Mouse (Mus musculus): ENCODE measurements around the gene Dock4.

Gene Dock4

DNA sequence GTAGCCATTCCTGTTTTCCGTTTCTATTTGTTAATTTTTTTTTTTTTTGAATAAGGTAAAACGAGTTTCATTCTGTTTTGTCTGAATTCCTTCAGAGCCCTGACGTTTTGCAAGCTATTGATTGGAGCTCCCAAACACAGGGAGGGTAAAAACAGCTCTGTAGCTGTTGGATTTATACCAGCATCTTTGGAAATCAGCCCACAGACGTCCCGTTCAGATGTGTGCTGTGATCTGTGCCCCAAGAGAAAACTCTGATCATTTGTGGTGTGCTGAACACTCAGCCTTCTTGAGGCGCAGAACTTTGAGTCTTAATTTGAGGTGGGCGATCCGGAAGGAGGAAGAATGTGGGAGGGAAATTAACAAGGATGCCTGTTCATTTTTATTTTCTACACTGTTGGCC is 62.7 kb downstream of the Dock4 start:
- DNase-seq (ENCODE audit: low spot score) = no peak

DNA sequence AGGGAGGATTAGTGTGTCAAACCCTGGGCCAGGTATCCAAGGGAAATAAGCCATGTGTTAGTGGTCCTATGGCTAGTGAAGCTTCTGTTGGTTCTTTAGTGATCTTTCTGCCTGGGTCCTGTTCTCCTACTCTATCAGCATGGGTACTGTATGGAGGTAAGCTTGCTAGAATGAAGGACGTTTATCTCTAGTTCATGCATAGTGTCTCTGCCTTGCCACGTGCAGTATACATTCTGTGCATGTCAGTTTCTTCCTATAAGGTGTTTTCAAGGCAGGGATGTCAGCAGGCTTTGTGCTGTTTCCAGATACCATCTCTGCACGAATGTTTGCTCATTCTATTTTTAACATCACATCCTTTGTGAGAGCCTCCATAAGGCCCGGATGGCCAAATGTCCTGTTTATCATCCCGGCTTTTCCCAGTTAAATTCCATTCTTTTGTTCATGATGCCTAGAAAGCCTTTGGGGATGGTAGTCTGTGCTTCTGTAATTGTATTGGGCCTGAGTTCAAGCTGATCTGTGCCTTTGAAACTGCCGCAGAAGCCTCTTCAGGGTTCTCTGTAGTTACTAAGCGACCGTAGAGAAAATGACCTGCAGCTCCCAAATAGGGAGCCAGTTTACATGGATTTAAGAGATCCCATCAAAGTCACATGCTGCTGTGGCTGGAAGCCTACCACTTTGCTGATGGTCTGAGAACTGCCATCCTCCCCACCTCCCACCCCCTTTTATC is 66.1 kb downstream of the Dock4 start:
- DNase-seq (ENCODE audit: low spot score) = no peak

DNA sequence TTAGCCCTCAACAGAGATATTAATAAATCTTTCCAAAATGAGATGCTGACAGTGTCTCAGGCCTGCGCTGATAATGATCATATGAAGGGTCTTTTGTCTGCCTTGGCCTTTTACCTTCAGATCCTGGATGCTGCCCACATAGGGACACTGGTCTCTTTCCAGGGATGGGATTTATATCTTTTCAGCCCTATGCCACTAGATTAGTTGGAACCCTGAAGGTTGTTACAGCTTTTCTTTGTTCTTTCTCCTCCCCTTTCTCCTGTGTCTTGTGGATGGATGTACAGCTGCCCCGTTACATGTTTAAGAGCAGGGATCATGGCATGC is 66.6 kb downstream of the Dock4 start:
- no peak for DNase-seq (ENCODE audit: low spot score)

DNA sequence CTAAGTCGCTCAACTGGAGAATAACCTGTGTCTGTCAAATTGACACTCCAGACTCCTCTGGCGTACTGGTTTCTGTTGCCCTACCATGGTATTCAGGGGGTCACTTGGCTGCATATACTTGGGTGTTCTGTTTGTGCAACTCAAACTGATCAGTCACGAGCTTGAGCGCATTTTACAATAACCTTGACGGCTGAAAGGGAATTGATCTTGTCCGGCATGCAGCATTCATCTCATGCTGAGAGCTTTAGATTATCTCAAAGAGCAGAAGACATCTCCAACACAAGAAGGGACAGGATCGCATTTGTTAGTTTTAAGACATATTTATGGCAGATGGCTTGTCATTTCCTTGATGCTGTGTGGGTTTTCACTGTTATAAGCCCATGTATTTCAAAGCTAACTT is 67.2 kb downstream of the Dock4 start:
- DNase-seq (ENCODE audit: low spot score) = no peak

DNA sequence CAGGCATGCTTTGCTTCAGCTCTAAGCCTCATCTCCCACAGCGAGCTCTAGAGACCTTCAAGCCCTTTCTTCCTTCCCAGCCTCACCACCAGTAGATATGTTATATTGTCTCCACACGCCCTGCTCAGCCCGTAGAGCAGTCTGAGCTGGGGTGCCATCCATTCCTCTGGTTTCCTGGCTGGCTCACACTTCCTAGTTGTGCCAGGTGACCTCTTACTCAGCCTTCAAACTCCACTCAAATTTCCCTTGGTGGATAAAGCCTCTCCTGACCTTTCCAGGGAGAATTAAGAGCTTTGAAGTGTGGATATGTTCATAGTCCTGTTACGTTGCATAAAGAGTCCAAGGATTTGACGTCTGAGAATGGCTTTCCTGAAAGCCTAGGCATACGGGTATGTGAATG is 68.3 kb downstream of the Dock4 start:
- no peak for DNase-seq (ENCODE audit: low spot score)

DNA sequence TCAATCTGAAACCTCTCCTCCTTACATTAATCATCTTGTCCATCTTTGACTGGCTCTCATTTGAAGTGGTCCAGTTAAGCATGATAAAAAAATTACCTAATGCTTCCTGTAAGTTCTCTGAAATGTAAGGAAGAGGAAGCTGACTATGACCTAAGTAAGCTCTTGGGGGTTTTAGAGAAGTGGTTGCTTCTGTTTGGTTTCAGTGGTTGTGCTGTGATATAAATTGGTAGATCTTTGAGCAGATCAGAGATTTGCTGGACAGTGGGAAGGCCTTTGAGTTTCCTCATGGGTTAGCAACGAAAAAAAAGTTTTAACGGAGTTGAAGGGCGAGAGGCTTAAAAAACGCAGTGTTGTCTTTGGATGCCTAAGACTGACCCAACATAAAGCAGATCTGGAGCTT is 76.7 kb downstream of the Dock4 start:
- no peak for DNase-seq (ENCODE audit: low spot score)

DNA sequence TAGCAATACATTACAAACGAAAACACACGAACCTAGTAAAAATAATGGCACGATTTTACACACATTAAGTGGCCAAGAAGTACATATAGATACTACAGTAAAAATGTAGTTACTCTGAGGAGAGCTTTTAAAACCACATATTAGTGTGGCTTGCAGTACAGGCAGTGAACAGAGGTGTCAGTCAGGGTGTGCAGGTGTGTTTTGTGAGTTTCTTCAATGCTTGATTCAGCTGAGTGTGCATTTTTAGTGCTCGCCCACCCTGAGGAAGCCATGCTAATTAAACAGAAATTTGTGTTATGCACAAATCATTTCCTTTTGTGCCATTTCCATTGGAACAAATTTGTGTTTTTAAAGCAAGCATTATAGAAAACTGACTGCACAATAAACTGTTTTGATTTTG is 77.3 kb downstream of the Dock4 start:
- no peak for DNase-seq (ENCODE audit: low spot score)

DNA sequence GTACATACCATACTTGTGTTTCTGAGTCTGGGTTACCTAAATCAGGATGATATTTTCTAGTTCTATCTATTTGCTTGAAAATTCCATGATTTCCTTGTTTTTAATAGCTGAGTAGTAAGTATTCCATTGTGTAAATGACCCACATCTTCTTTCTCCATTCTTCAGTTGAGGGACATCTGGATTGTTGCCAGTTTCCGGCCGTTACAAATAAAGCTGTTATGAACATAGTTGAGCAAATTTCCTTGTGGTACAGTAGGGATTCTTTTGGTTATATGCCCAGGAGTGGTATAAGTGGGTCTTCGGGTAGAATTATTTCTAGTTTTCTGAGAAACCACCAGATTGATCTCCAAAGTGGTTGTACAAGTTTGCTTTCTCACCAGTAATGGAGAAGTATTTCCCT is 79.3 kb downstream of the Dock4 start:
- no peak for DNase-seq (ENCODE audit: low spot score)

DNA sequence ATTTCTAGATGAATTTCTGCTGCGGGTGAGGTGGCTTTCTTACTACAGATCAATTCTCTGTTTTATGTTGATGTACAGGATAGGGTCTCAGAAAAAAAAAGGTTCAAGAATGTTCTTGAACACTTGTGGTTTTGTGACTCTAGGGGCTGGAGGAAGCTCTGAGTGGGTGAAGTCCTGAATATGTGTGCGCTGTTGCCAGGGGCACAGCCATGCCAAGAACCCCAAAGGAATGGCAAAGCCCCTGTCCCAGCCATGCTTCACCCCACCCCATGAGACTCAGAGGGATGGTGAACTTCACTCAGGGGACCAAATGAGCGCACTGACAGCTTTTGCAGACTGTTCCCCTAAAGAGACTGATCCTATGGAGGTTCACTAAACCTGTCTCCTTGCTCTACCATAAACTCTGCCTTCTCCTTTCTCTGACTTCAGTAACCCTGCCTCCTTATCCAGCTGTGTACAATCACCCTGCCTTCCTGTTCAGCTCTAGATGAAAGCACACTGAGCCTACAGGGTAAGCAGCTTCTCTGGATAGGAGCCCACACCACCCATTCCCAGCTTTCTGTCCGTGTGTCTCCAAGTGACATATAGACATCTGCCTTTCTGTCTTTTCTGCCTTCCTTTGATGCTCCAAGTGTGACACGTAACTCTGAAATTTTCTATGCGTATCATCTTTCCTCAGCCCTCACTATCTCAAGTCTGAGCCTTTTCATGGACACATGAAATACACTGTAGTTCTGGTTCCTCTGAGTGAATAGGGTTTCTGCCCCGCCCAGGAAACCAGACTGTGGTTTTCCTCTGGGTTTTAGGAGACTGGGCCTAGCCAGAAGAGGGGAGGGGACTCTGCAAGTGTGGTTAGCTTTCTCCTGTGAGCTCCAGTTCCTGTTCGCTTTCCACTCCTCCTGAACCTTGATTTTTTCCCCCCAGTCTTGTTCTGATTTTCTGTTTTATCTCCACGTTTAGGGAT is 90.2 kb downstream of the Dock4 start:
- no peak for DNase-seq (ENCODE audit: low spot score)

DNA sequence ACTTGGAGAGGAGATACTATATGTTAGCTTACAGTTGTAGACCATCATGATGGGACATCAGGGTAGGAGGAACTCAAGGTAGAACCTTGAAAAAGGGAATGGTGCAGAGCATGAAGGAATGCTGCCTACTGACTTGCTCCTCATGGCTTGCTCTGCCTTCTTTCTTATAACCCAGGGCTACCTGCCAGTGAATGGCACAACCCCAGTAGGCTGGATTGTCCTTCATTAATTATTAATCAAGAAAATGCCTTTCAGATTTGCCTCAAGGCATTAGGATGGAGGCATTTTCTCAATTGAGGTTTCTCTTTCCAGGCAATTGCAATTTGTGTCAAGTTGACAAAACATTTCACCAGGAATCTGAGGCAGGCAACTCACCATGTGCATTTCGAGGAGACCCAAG is 92.1 kb downstream of the Dock4 start:
- DNase-seq (ENCODE audit: low spot score) = no peak

DNA sequence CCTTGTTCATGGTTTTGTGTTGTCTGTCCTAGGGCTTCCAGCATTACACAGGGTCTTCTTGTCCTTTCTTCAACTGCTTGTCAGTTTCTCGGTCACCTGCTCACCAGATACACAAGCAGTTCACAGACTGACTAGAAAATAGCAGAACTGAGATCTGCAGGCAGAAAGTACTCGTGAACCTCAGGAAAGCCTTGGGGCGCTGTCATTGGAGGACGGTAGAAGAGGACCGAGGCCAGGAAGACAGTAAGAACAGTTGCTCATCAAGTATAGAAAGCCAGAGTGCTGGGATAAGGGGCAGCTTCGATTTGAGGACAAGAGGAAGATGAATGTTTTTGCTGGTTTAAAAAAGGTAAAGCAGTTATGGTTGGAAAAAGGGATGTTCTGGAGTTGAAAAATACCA is 92.6 kb downstream of the Dock4 start:
- DNase-seq (ENCODE audit: low spot score) = no peak

DNA sequence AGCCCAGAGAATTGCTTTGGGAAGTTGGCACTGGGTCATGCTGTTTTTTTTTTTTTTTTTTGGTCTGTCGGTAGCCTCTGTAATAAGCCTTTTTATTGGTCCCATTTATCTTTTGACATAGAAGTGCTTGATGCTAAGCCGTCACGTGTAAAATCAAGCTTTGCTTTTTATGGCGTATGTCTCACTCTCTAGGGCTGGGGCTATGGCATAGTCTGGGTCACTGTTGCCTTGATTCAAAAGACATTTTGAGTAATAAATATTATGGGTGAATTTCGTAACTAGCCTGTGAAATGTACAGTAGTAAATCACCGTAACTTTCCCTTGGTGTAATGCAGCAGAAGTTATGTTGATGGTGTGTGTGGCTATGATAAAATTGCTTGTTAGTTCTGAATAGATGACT is 93.0 kb downstream of the Dock4 start:
- DNase-seq (ENCODE audit: low spot score) = no peak

DNA sequence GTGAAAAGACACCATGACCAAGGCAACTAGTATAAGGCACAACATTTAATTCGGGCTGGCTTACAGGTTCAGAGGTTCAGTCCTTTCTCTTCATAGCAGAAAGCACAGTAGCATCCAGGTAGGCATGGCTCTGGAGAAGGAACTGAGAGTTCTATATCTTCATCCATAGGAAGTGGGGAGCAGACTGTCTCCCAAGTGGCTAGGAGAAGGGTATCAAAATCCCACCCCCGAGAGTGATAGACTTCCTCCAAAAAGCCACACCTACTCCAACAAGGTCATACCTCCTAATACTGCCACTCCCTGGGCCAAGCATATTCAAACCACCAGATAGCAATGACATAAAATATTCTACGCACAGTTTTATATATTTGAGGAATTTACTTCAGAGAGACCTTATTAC is 98.5 kb downstream of the Dock4 start:
- no peak for DNase-seq (ENCODE audit: low spot score)

DNA sequence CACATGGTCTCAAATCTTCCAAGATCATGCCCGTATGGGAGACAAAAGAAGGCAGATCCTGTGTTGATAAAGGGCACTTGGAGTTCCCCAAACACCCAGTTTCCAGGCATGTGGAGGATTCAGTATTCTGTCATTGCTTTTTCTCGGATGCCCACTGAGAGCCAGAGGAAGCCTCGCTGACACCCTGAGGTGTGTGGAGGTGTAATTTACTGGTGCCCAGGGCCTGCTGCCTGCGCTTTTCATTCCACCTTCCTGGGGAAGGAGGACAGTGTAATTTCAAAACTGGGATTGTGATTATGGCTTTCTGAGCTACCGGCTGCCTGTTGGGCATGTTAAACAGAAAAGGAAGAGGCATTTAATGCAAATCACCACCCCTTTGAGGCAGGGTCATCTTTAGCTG is 101.1 kb downstream of the Dock4 start:
- no peak for DNase-seq (ENCODE audit: low spot score)

DNA sequence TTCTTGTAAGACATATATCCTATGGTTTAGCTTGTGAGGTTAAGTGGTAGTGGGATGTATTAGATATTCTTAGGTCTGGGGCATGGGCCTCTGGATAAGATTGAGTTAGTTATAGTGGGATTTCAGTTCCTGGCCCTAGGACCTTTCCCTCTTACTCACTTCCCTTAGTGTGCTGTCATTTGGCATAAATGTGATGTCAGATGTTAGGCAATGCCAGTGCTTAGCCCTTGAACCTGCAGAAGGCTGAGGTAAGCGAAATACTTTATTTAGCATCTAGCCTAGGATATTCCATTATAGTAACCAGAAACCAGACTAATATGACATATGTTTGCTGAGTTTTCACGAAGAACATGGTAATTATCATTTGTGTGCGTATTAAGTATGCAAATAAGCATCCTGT is 105.6 kb downstream of the Dock4 start:
- DNase-seq (ENCODE audit: low spot score) = no peak

DNA sequence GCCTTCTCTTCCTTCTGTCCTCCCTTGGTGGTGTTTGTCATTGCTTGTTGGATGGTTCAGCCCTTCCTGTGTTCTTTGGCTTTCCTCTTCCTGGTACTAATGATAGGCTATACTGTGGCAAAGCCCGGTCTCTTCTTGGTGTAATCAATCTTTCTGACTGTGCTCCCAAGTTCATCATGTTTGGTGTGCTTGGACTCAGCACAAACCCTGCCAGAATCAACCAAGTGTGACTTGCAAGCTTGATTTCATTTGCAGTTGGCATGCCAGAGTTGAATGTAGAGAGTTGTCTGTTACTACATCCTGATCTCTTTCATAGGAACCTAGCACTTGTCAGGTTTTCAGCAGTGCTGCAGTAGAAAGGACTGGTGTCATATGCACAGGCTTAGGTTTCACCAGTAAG is 106.4 kb downstream of the Dock4 start:
- no peak for DNase-seq (ENCODE audit: low spot score)

DNA sequence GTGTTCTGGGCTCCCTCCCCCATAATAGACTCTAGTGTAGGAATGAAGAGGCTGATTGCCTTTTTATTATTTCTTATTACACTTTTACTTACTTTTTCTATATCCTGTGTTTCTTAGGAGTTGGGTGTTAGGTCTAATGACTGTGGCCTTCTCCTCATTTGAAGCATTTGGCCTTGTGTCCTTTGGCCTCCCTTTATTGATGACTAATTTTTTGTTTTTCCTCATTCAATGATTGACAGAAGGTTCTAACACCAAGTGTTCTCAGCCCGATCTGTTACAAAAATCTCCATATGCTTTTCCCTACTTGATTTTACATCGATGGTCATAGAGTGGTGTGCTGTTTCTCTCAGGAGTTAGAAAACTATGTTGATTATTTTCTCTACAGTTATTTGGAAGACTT is 108.2 kb downstream of the Dock4 start:
- no peak for DNase-seq (ENCODE audit: low spot score)

DNA sequence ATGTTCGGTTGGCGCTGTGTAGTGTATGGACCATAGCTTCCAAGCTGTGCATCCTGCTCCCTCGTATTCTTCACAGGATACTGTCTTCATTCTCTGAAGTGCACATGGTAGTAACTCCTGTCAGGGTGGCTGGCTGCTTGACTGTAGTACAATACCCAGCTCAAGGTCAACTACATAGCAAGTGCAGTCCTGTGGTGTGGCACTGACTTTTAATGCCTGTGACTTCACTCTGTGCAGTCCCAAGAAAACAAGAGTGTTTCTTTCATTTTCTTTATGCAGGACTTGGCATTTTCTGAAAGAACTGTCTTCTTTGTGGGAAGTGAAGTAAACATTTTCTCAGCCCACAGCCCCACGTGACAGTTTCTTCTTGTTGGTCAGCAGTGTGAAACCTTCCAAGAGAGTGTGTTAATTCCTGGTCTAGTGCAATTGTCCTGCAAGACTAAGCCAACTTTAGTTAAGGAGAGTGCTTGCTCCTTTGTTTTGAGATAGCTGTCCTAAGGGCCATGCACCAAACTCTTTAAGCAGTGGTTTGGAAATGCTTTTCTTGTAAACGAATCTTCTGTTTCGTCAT is 109.3 kb downstream of the Dock4 start:
- no peak for DNase-seq (ENCODE audit: low spot score)

DNA sequence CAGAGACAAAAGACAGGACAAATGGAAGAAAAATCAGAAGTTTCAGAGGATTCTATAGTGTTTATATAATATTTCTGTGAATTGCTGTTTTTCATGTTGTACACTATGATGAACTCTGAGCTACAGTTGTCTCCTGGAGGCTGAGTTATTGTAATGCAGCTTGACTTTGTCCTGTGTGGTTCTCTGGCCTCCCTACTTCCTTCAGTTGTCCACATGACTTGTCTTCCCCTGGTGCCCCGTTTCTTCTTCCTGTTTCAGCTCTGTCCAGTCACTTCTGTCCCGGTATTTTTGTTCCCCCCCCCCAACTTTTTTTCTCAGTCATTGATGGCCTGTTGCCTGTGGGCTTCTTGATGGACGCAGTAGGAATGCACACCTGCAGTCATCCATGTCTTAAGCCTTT is 112.8 kb downstream of the Dock4 start:
- DNase-seq (ENCODE audit: low spot score) = no peak

DNA sequence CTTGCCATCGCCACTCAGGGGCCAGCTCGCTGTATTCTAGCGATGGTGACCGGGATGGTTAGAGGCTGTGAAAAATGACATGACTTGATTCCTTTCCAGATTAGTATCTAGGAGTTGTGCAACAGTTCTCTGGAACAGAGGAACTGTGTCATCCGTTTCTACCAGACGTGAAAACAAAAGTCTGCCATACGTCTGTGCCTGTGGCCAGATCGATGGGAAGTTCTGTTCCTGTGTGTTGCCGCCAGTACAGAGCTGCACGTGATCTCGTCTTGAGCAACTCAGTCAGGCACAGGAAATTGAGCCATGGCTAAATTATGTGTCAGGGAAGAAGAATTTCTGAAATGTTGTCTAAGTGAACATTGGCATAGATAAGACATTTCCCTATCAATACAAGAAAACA is 113.4 kb downstream of the Dock4 start:
- no peak for DNase-seq (ENCODE audit: low spot score)

DNA sequence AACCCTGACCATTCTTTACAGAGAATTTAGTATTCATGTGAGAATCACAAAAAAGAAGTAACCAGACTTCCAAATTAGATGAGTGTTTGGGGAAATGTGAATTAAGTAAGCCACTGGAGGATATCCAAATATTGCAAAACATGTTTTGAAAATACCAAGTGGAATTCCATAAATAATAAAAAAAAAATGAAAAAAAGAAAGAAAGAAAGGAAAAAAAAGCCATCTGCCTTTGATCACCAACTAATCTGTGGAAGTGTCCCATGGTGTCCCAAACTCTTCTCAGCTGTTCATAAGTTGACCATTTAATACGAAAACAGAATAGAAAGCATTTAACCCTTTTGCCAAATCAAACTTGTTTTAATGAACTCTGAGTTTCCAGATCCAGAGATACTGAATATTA is 118.0 kb downstream of the Dock4 start:
- DNase-seq (ENCODE audit: low spot score) = no peak

DNA sequence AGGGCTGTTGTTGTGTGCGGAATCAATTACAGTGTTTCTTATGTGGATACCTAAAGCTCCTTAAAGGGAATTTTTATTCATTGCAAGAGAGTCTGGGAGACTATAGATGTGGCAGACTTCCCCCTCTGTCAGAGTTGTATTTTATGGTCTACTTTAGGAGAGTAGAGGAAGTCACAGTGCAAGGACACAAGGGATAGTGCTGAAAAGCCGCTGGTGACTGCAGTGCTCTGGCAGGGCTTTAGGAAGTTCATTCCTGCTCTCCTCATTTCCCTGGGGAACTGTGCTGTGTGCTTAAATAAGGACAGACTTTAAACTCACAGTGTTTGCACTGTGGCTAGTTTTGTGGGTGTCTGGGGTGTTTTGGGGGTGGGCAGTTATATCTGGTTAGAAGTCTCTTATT is 118.5 kb downstream of the Dock4 start:
- DNase-seq (ENCODE audit: low spot score) = peak; percentile 28

DNA sequence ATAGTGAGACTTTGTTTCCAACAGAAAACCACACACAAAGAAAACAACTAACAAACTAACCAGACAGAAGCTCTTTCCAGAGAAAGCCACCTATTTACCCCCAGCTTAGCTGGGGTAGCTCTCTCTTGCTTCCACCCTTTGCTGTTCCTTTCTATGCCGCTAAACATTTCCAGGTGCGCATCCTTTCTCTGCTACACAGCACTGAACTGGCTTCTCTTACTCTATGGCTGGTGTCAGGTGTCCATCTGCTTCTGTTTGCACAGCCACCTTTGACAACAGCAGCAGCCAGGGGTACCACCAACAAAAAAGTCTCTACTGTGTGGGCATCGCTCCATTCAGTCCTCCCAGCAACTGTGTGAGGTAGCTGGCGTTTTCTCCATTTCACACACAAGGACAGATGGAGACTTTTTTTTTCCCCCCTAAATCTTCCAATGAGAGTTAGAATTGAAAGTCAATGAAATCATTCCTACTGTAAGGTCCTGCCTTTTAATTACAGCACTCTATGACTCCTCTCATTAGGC is 122.7 kb downstream of the Dock4 start:
- no peak for DNase-seq (ENCODE audit: low spot score)

Measured in embryo, embryonic 10 days (tissue).